Mouse (Mus musculus) retina, postnatal 7 days (tissue): ENCODE measurements at regions not wholly inside any gene's neighbourhood (a gene's known extent, or its start where the extent isn't known, plus 50 kb on each side); places are given as distances from the start of the nearest gene placed in this dataset.

Experiments used
- DNase-seq: peaks from one replicate; pipeline ENCODE4 v3.0.0-alpha.2; 2012; ENCODE audit warnings: low read depth, low spot score

- DNase-seq, result peak; percentile 42
These were observed 227.4 kb upstream of the Jarid2 start for GRCm38 (mm10) chr13:44501777-44502321.

DNA sequence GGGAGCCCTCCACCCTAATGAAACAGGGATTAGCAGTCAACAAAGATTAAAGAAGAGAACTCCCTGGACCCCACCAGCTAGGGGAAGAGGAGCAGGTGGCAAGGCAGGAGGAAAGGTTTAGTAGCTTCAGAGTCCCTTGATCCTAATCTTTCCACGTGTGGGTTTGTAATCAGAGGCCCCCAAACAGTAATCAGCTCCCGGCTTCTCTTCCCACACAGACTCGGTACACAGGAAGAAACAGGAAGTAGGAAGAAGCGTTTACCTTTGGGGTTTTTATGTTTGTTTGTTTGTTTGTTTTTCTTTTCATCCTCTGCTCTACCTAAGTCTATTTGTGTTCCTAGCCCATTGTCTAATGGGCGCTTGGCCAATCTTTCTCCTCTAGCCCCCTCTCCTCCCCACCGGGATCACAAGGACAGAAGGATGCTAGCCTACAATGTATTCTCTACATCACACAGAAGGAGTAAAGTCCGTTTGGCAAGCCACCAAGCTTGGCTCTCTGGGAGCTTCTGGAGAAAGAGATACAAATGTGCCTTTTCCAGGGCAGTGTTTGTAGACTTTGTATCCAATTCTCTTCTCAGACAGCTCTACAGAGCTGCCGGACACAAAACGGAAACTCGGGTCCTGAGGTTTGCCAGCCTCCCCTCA lies 226.5 kb upstream of the Jarid2 start:
- DNase-seq, result peak; percentile 14

GRCm38 (mm10) chr13:44503257-44503950 lies 225.9 kb upstream of the Jarid2 start:
- DNase-seq, result no peak

DNA sequence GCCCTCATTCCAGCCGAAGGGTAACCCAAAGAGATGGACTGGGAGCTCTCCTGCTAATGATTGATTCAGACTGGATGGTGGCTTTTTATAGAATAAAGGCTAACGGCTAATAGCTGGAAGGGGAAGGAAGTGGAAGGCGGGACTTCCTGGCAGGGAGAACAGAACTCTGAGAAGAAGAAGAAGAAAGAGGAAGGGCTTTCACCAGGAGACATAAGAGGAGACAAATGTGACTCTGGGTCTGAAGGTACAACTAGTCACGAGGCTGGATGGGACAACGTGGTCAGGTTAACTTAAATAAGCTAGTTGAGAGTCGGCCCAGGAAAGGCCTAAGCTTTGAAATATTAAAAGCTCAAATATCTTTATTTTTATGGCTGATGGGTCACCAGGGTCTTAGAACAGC lies 224.8 kb upstream of the Jarid2 start:
- DNase-seq, result no peak

DNA sequence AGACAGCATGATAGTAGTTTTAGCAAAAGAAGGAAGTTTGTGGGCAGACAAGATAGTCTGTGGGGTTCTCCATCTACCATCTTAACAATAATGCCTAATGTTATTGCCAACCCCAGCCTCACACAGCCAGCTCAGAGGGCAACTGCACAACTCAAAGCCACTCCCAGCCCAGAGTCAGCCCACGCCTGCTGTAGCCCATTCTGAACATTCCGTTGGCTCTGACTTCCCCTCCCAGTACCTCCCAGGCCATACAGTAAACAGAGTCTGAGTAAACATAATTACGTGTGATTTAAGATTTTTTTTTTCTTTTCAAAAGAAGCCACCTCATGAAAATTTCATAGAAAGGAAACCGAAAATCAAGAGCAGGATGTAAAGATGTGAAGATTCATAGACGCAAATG lies 222.3 kb upstream of the Jarid2 start:
- no peak for DNase-seq

DNA sequence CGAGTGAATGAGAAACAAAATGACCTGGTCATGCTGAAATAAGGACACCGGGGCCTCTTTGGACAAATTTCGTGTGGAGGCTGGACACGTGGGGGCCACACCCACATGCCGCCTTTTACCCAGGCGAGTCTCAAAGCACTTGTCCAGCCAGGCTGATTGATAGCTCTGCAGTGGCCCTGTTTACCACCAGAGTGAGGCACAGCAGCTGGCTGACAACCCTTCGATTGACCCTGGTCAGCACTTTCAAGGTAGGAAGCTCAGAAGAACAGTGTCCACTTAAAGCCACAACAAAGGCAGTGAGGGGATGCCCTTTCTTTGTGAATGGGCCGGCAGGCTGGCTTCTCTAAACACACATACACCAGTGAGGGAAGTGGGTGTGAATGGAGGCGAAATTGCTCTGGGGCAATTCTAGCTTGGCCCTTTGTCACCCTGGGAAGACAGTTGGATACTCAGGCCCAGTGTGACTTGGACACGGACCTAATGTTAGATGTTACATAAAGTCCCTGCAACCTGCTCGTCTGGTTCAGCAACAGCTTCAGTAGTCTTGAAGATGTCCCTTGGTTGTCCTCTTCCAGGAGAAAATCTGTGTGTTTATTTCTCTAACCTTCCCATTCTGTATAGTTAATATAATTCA lies 219.6 kb upstream of the Jarid2 start:
- no peak for DNase-seq

- no peak for DNase-seq
These were observed 215.6 kb upstream of the Jarid2 start for GRCm38 (mm10) chr13:44513378-44514285.

DNA sequence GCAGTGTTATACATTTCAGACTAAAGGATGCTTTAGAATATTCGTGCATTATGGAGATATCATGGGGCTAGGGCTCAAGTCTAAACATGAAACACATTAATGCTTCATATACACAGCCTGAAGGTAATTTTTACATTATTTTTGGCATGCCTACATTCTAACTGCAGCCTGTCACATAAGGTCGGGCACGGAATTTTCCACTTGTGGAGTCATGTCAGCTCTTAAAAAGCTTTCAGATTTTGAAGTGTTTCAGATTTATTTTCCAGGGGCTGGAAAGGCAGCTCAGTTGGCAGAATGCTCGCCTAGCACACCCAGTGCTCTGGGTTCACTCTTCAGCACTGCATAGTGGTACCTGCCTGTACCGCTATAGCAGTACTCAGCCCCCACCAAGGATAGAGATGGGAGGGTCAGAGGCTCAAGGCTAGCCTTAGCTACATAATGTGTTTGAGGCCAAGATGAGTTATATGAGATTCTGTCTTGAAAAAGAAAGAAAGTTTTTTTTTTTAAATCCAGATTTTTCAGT lies 214.6 kb upstream of the Jarid2 start:
- no peak for DNase-seq

- DNase-seq, result no peak
These were observed 212.4 kb upstream of the Jarid2 start for GRCm38 (mm10) chr13:44516863-44517262.

DNA sequence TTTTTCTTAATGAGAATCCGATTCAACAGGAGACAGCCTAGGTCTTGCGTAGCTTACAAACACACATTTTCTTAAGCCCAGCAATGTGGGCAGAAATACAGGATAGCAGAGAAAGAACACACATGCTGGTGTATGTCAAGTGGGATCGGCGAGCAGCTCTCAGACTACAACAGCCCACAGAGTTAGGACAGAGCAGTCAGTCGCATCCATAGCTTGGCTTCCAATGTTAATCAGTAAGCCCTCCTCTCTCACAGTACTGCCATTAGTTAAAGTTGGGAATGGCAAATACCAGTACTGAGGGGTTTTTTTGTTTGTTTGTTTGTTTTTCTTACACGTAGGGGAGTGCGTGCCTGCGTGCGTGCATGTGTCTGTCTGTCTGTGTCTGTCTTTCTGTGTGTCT lies 212.0 kb upstream of the Jarid2 start:
- no peak for DNase-seq

DNA sequence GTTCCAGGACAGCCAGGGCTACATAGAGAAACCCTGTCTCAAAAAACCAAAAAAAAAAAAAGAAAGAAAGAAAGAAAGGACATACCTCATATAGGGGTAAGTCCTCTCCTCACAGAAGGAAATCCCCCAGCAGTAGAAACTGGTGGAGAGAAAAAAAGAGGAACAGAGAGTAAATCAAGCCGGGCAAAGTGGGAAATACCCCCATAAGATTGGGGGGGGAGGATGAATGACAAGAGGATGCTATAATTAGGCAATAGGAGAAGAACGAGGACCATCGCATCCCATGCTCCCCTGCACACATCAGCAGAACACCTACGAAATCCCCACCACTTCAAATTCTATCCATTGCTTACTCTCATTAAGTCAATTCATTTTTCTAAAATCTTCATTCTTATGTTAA lies 211.1 kb upstream of the Jarid2 start:
- DNase-seq, result no peak

GRCm38 (mm10) chr13:44523516-44523915 lies 205.8 kb upstream of the Jarid2 start:
- no peak for DNase-seq

- DNase-seq, result no peak
These were observed 198.3 kb upstream of the Jarid2 start for GRCm38 (mm10) chr13:44530867-44531564.

- DNase-seq, result no peak
These were observed 196.6 kb upstream of the Jarid2 start for GRCm38 (mm10) chr13:44532631-44533180.

DNA sequence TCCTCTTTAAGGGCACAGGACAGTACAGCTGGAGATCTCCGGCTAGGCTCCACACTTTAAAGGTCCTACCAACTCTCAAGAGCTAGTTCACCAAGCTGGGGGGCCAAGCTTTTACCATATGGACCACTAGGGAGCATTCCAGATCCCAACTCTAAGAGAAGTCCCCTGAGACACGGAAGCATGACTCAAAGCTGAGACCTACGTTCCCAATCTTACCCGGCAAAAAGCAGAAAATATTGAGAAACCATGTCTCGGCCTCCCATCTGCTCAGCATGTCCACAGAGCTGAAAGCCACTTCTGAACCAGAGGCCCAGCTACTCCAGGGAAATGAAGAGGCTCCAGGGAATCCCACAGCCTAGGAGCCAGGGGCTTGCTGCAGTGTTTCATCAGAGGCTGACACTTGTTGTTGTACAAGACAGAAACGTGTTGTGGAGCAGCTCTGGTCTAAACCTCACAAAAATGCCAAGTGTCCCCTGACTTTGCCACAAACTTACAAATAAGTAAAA lies 194.6 kb upstream of the Jarid2 start:
- DNase-seq, result no peak

- no peak for DNase-seq
These were observed 193.8 kb upstream of the Jarid2 start for GRCm38 (mm10) chr13:44535441-44535840.

DNA sequence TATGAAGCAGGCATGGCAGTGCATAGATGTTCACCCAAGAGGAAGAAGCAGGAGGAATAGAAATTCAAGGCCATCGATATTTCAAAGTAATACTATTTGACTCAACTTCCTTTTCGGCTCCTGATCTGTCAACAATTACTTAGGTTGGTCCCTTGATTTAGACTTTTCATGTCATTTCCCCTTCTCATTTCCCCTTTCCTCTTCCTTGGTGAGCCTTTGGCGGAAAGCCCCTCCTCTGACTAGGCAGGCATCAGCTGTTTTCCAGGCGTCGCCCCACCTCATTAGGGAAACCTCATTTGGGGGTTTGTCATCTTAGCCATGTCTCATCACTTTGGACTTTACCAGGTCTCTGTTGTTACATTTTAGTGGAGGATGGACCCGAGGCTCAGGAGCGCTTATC lies 191.0 kb upstream of the Jarid2 start:
- DNase-seq, result no peak

DNA sequence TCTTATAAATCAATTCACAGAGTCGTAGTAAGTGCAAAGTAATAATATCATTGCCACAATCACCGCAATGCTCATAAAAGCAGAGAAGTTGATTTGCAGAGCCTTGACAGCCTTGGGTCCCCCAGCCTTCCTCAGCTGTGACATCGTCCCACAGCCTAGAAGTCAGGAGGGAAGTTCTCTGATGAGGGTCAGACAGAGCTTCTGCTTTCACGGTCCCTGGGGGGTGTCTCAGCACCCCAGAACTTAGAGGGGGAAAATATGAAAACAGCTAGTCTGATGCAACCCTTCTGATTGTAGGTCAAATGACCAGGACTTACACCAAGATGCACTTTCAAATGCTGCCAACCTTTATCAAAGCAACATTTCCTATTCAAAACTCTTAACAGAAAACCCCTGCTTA lies 188.9 kb upstream of the Jarid2 start:
- no peak for DNase-seq

DNA sequence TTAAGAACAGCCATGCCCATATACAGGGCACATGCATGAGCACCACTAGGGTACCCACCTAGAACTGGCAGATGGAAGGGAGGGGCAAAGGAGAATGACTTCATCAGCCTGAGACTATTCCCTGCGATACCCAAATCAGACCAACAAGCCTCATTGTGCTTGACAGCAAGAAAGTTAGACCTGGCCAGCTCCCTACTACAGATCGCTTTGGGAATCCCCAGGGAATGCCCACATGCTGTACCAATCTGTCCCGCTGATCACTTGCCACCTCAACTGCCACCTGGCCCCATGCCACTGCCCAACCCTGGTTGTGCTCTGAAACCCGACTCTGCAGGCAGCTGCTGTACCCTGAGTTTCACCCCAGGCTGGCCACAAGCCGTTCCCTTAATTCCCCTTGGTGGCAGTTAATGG lies 188.0 kb upstream of the Jarid2 start:
- DNase-seq, result no peak

DNA sequence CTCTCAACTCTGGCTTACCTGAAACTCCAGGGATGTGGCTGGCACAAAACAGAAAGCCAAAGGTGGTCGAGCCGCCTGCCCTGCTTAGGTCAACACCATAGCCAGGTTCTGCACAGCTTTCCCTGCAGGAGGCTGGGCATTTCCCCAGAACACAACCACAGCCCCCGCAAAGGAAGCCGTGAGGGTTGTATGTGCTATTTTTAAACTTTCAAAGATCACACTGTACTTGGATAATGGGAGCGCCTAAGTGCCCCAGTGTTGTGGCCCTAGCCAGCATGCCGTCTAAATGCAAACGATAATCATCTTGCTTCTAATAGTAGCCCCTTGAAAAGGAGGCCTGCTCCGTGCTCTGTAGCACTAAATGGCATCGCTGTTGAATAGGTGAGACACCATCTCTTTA lies 184.5 kb upstream of the Jarid2 start:
- no peak for DNase-seq
